Comparison of ENCODE assay signal across 27 mouse cellular contexts in the genomic region with DNA sequence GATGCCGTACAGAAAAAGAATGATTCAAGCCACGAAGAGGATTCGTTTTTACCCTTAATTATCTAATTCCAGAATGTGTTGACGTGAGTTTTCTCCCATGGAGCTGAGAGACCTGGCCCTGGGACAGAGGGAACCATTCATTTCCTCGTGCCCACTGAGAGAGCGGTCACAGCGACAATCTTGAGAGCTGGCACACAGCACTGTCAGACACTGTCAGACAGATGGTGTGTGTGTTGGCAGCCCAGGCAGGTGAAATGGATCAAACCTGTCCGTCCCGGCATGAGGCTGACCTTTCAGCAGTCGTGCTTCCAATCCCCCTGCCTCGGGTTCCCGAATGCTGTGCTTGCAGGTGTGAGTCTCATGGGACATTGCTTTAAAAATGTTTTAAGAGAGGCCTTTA. TPM values are rescaled to one million over a fixed set of nuclear protein-coding genes. Genes with fewer than 3 reads are reported as not detected.
A peak's percentile ranks its signal among the peaks of the same experiment; 100 is the strongest.
DNase-seq lines count a peak whose midpoint lies in the region; ATAC-seq and TF ChIP-seq lines count a peak whose summit lies in the region.
"Had no signal": no experiment of that assay in that cellular context is flagged by ENCODE, and none has a peak within 500 bp of the region (broad histone marks: within the 10 kb centered on the region; RNA-seq: fewer than 3 reads in every experiment).

No protein-coding gene starts in this region.

- WGBS in forebrain, embryonic 15.5 days: 55% methylated on average over 12 of the region's 12 CpGs
- 90% methylated on average over 12 of the region's 12 CpGs for WGBS in forebrain, embryonic 11.5 days

- no peaks in the 10 kb centered on the region for H3K9me3 ChIP-seq in forebrain, embryonic 15.5 days
- H3K9me3 ChIP-seq in forebrain, embryonic 11.5 days (ENCODE audit: control insufficient read depth, low read length): no peaks in the 10 kb centered on the region
- H3K9me3 ChIP-seq: hindbrain, embryonic 12.5 days; neural tube, embryonic 13.5 days had no signal

- H3K4me1 ChIP-seq in forebrain, embryonic 15.5 days: peaks cover 8% of the 10 kb centered on the region
- no peaks in the 10 kb centered on the region for H3K4me1 ChIP-seq in forebrain, embryonic 11.5 days (replicated peaks; ENCODE audit: control insufficient read depth, insufficient read depth, low read length)
- H3K4me1 ChIP-seq: hindbrain, embryonic 12.5 days had no signal

- no peak overlapping the region for H3K27ac ChIP-seq in forebrain, embryonic 15.5 days (replicated peaks)
- H3K27ac ChIP-seq in forebrain, embryonic 11.5 days (ENCODE audit: low read depth, low read length): no peak overlapping the region
- H3K27ac ChIP-seq: gastrocnemius, adult 2 months; hindbrain, embryonic 12.5 days; liver, embryonic 14.5 days; neural tube, embryonic 13.5 days had no signal

- H3K36me3 ChIP-seq in forebrain, embryonic 15.5 days: no peaks in the 10 kb centered on the region
- no peaks in the 10 kb centered on the region for H3K36me3 ChIP-seq in forebrain, embryonic 11.5 days (ENCODE audit: control insufficient read depth, insufficient read depth, low read length)
- H3K36me3 ChIP-seq: hindbrain, embryonic 12.5 days had no signal

- H3K27me3 ChIP-seq in forebrain, embryonic 15.5 days: no peaks in the 10 kb centered on the region
- no peaks in the 10 kb centered on the region for H3K27me3 ChIP-seq in forebrain, embryonic 11.5 days (ENCODE audit: control insufficient read depth, insufficient read depth, low read length)
- H3K27me3 ChIP-seq: hindbrain, embryonic 12.5 days; neural tube, embryonic 13.5 days; Patski had no signal

- H3K4me3 ChIP-seq in forebrain, embryonic 15.5 days: no peak overlapping the region
- H3K4me3 ChIP-seq in forebrain, embryonic 11.5 days (ENCODE audit: low read depth, low read length): no peak overlapping the region
- H3K4me3 ChIP-seq: gastrocnemius, adult 2 months; hindbrain, embryonic 12.5 days; myocyte; neural tube, embryonic 13.5 days had no signal

- no peak for TF ChIP-seq CTCF in brain, embryonic 14.5 days (IDR thresholded peaks at IDR 0.05; ENCODE audit: borderline replicate concordance, extremely low read depth, insufficient read depth, insufficient read length)

- H3K9ac ChIP-seq in forebrain, embryonic 15.5 days (replicated peaks): no peak overlapping the region
- no peak overlapping the region for H3K9ac ChIP-seq in forebrain, embryonic 11.5 days (ENCODE audit: low read length)
- H3K9ac ChIP-seq: hindbrain, embryonic 12.5 days; liver, embryonic 14.5 days; neural tube, embryonic 13.5 days had no signal

- no peak for DNase-seq in forebrain, embryonic 11.5 days (ENCODE audit: low spot score)
- DNase-seq in brain, embryonic 14.5 days (ENCODE audit: low read depth): peak; percentile 67
- peak; percentile 65 to 79 for DNase-seq in cerebellum, adult 18-20 months
- peak; percentile 84 to 87 for DNase-seq in cerebellum, postnatal 10 days
- DNase-seq in adrenal gland, postnatal 36 days: no peak
- DNase-seq in kidney, postnatal 10 days: no peak
- DNase-seq: adrenal gland, postnatal 10 days; gastrocnemius, adult 2 months; gastrocnemius, postnatal 36 days; heart, adult 18-20 months; heart, postnatal 36 days; kidney, postnatal 4 days; liver; lung, adult 2 months; lung, postnatal 14 days; thymus, postnatal 4 days had no signal

- no peak for TF ChIP-seq POLR2A in brain, embryonic 14.5 days (IDR thresholded peaks at IDR 0.05; ENCODE audit: borderline replicate concordance, extremely low read depth, insufficient read depth, insufficient read length, poor library complexity, severe bottlenecking)

- peak; percentile 53; the same call in 1 of the 2 replicates for ATAC-seq in forebrain, embryonic 15.5 days (replicated peaks)
- no peak for ATAC-seq in forebrain, embryonic 11.5 days (replicated peaks; ENCODE audit: low FRiP score)
- no peak for ATAC-seq in megakaryocyte, adult 5-6 weeks (ENCODE audit: poor library complexity, severe bottlenecking)
- ATAC-seq: intestine, postnatal 0 days; Patski had no signal

- H3K4me2 ChIP-seq in forebrain, embryonic 15.5 days (replicated peaks): no peak overlapping the region
- H3K4me2 ChIP-seq in forebrain, embryonic 11.5 days (ENCODE audit: low read depth, low read length, severe bottlenecking): no peak overlapping the region
- H3K4me2 ChIP-seq: heart, embryonic 11.5 days; hindbrain, embryonic 12.5 days; midbrain, embryonic 11.5 days; neural tube, embryonic 13.5 days had no signal

RNA-seq across cellular contexts. Expression of gene Prickle1, which starts 37.3 kb away (rescaled TPM):
- polyA plus RNA-seq in forebrain, embryonic 15.5 days (2015; fragmentation: Nextera tagmentation; extraction: Ambion mirVana): 13.9 and 18.0 TPM in 2 replicates
- 11.6 and 12.4 TPM in 2 replicates for polyA plus RNA-seq in forebrain, embryonic 11.5 days (2014; fragmentation: Nextera tagmentation; extraction: Ambion mirVana)
- 6.1 and 10.4 TPM in 2 replicates for polyA plus RNA-seq in brain, embryonic 14.5 days (2012; rRNA removed)
- 10 to 100 TPM; 15.4 to 45.7 TPM for total RNA-seq in adrenal gland, postnatal 36 days (2021)
- total RNA-seq in megakaryocyte, adult 5-6 weeks (2015): 0.02 and 0.23 TPM in 2 replicates
- 0.04 and 0.15 TPM in 2 replicates for total RNA-seq in megakaryocyte, adult 5-6 weeks (2017)
- total RNA-seq: MEL had no signal

Comparison
In these comparisons a context has a peak if more than half of its experiments do, and no peak if none do; other contexts are left out.
1. DNase-seq: peak in brain, embryonic 14.5 days (single experiment), cerebellum, adult 18-20 months (2 of 2) and cerebellum, postnatal 10 days (2 of 2); none in forebrain, embryonic 11.5 days (single experiment), adrenal gland, postnatal 36 days (0 of 2) and kidney, postnatal 10 days (single experiment).